Mouse (Mus musculus): Measurements from ENCODE around the gene Dnm3.

Gene Dnm3

GRCm38 (mm10) chr1:162181187-162181975 is 296.5 kb downstream of the Dnm3 start:
- in situ Hi-C loops (cut with MboI; ENCODE audit: low sequenced_read_pairs), result no loop called here

- in situ Hi-C loops (cut with MboI; ENCODE audit: low sequenced_read_pairs), result no loop called here
Measured at GRCm38 (mm10) chr1:162180451-162180850, 297.4 kb downstream of the Dnm3 start.

GRCm38 (mm10) chr1:162179401-162179800 is 298.4 kb downstream of the Dnm3 start:
- in situ Hi-C loops (cut with MboI; ENCODE audit: low sequenced_read_pairs), result no loop called here

- in situ Hi-C loops (cut with MboI; ENCODE audit: low sequenced_read_pairs), result no loop called here
Measured at GRCm38 (mm10) chr1:162172806-162173205, 305.0 kb downstream of the Dnm3 start.

- in situ Hi-C loops (cut with MboI; ENCODE audit: low sequenced_read_pairs), result no loop called here
Measured at GRCm38 (mm10) chr1:162163687-162164484, 313.9 kb downstream of the Dnm3 start.

- in situ Hi-C loops (cut with MboI; ENCODE audit: low sequenced_read_pairs), result no loop called here
Measured at GRCm38 (mm10) chr1:162162677-162163076, 315.2 kb downstream of the Dnm3 start.

- in situ Hi-C loops (cut with MboI; ENCODE audit: low sequenced_read_pairs), result no loop called here
Measured at GRCm38 (mm10) chr1:162162249-162162648, 315.6 kb downstream of the Dnm3 start.

GRCm38 (mm10) chr1:162160718-162161117 is 317.1 kb downstream of the Dnm3 start:
- in situ Hi-C loops (cut with MboI; ENCODE audit: low sequenced_read_pairs), result no loop called here

- in situ Hi-C loops (cut with MboI; ENCODE audit: low sequenced_read_pairs), result no loop called here
Measured at GRCm38 (mm10) chr1:162158486-162158885, 319.3 kb downstream of the Dnm3 start.

GRCm38 (mm10) chr1:162157659-162158058 is 320.2 kb downstream of the Dnm3 start:
- in situ Hi-C loops (cut with MboI; ENCODE audit: low sequenced_read_pairs), result no loop called here

- in situ Hi-C loops (cut with MboI; ENCODE audit: low sequenced_read_pairs), result no loop called here
Measured at GRCm38 (mm10) chr1:162156873-162157272, 321.0 kb downstream of the Dnm3 start.

- in situ Hi-C loops (cut with MboI; ENCODE audit: low sequenced_read_pairs), result no loop called here
Measured at GRCm38 (mm10) chr1:162155546-162155945, 322.3 kb downstream of the Dnm3 start.

GRCm38 (mm10) chr1:162153118-162153517 is 324.7 kb downstream of the Dnm3 start:
- in situ Hi-C loops (cut with MboI; ENCODE audit: low sequenced_read_pairs), result no loop called here

GRCm38 (mm10) chr1:162149730-162150129 is 328.1 kb downstream of the Dnm3 start:
- in situ Hi-C loops (cut with MboI; ENCODE audit: low sequenced_read_pairs), result no loop called here

- in situ Hi-C loops (cut with MboI; ENCODE audit: low sequenced_read_pairs), result no loop called here
Measured at GRCm38 (mm10) chr1:162147554-162147953, 330.3 kb downstream of the Dnm3 start.

- in situ Hi-C loops (cut with MboI; ENCODE audit: low sequenced_read_pairs), result no loop called here
Measured at GRCm38 (mm10) chr1:162145748-162146147, 332.1 kb downstream of the Dnm3 start.

GRCm38 (mm10) chr1:162144992-162145391 is 332.8 kb downstream of the Dnm3 start:
- in situ Hi-C loops (cut with MboI; ENCODE audit: low sequenced_read_pairs), result no loop called here

GRCm38 (mm10) chr1:162143974-162144912 is 333.6 kb downstream of the Dnm3 start:
- in situ Hi-C loops (cut with MboI; ENCODE audit: low sequenced_read_pairs), result no loop called here

- in situ Hi-C loops (cut with MboI; ENCODE audit: low sequenced_read_pairs), result no loop called here
Measured at GRCm38 (mm10) chr1:162142285-162142684, 335.5 kb downstream of the Dnm3 start.

GRCm38 (mm10) chr1:162136328-162136727 is 341.5 kb downstream of the Dnm3 start:
- in situ Hi-C loops (cut with MboI; ENCODE audit: low sequenced_read_pairs), result no loop called here

Measured in CH12F3 (cell line).